ENCODE assay signal across 22 mouse cellular contexts in the genomic region with DNA sequence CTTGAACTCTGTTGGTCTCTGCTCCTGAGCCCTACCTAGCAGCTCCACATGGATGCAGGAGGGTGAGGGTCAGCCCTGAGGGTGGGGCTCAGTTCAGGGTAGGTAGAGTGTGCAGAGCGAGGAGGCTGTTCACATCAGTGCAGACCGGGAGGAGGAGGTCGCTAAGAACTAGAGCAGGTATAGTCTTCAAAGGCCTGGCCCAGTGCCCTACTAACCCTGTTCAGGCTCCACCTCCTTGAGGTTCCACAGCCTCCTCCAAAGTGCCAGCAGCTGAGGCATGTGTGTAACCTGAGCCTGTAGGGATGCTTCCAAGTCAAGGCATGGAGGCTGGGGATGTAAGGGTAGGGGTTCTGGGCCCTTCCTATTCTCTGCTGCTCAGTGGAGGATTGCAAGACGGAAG. TPM values are rescaled to one million over a fixed set of nuclear protein-coding genes. Genes with fewer than 3 reads are reported as not detected.
DNase-seq lines count a peak whose midpoint lies in the region; ATAC-seq and TF ChIP-seq lines count a peak whose summit lies in the region.
"Had no signal": no experiment of that assay in that cellular context is flagged by ENCODE, and none has a peak within 500 bp of the region (broad histone marks: within the 10 kb centered on the region; RNA-seq: fewer than 3 reads in every experiment).

No protein-coding gene starts in this region.

- WGBS in kidney, embryonic 16.5 days, result 42% methylated on average over 4 of the region's 4 CpGs
- 93% methylated on average over 4 of the region's 4 CpGs for WGBS in thymus, adult 2 months
- WGBS in limb, embryonic 11.5 days, result 40% methylated on average over 4 of the region's 4 CpGs

- peaks cover 9% of the 10 kb centered on the region for H3K9me3 ChIP-seq in kidney, embryonic 16.5 days (ENCODE audit: low read length)
- H3K9me3 ChIP-seq in limb, embryonic 11.5 days (ENCODE audit: control insufficient read depth, low read length), result peaks cover 5% of the 10 kb centered on the region; the same call in 1 of the 2 replicates
- H3K9me3 ChIP-seq: hindbrain, embryonic 15.5 days; neural tube, embryonic 15.5 days had no signal

- no peak for TF ChIP-seq CTCF in thymus, adult 2 months (IDR thresholded peaks at IDR 0.05; ENCODE audit: borderline replicate concordance, control insufficient read depth, extremely low read depth, insufficient read depth, low read length, poor library complexity)

- TF ChIP-seq POLR2A in thymus, adult 2 months (IDR thresholded peaks at IDR 0.05; ENCODE audit: control insufficient read depth, extremely low read depth, insufficient read depth, low read length, poor library complexity), result no peak

- no peak overlapping the region for H3K4me3 ChIP-seq in kidney, embryonic 16.5 days (ENCODE audit: low read length)
- no peak overlapping the region for H3K4me3 ChIP-seq in thymus, adult 2 months (ENCODE audit: control insufficient read depth, insufficient read depth, low read length)
- no peak overlapping the region for H3K4me3 ChIP-seq in limb, embryonic 11.5 days (ENCODE audit: low read depth, low read length)
- H3K4me3 ChIP-seq: forebrain, embryonic 13.5 days; heart, embryonic 13.5 days; hindbrain, embryonic 15.5 days; neural tube, embryonic 15.5 days had no signal

- H3K27me3 ChIP-seq in kidney, embryonic 16.5 days (ENCODE audit: insufficient read depth, low read length), result no peaks in the 10 kb centered on the region
- H3K27me3 ChIP-seq in thymus, adult 2 months (ENCODE audit: control insufficient read depth, insufficient read depth, low read length), result no peaks in the 10 kb centered on the region
- no peaks in the 10 kb centered on the region for H3K27me3 ChIP-seq in limb, embryonic 11.5 days (ENCODE audit: control insufficient read depth, insufficient read depth, low read length)
- H3K27me3 ChIP-seq: forebrain, embryonic 13.5 days; heart, embryonic 13.5 days; hindbrain, embryonic 15.5 days; neural tube, embryonic 15.5 days; Patski had no signal

- H3K27ac ChIP-seq in kidney, embryonic 16.5 days (ENCODE audit: low read length), result peak overlapping the region; percentile 96
- H3K27ac ChIP-seq in thymus, adult 2 months (ENCODE audit: control insufficient read depth, insufficient read depth, low read length), result no peak overlapping the region
- H3K27ac ChIP-seq in limb, embryonic 11.5 days (replicated peaks; ENCODE audit: low read depth, low read length), result no peak overlapping the region
- H3K27ac ChIP-seq: forebrain, embryonic 13.5 days; heart, embryonic 13.5 days; hindbrain, embryonic 15.5 days; neural tube, embryonic 15.5 days had no signal

- peaks cover 48% of the 10 kb centered on the region for H3K4me1 ChIP-seq in kidney, embryonic 16.5 days (ENCODE audit: insufficient read depth, low read length)
- H3K4me1 ChIP-seq in thymus, adult 2 months (replicated peaks; ENCODE audit: control insufficient read depth, insufficient read depth, low read length), result no peaks in the 10 kb centered on the region
- H3K4me1 ChIP-seq in limb, embryonic 11.5 days (ENCODE audit: control insufficient read depth, insufficient read depth, low read length), result peaks cover 27% of the 10 kb centered on the region
- H3K4me1 ChIP-seq: forebrain, embryonic 13.5 days; hindbrain, embryonic 15.5 days had no signal

- peaks cover 13% of the 10 kb centered on the region for H3K36me3 ChIP-seq in kidney, embryonic 16.5 days (ENCODE audit: insufficient read depth, low read length)
- H3K36me3 ChIP-seq in thymus, adult 2 months (ENCODE audit: control insufficient read depth, insufficient read depth, low read length), result no peaks in the 10 kb centered on the region
- H3K36me3 ChIP-seq in limb, embryonic 11.5 days (ENCODE audit: control insufficient read depth, insufficient read depth, low read length), result 0 out of 2 replicates have a peak, but pooled peaks cover 2% of the 10 kb centered on the region
- H3K36me3 ChIP-seq: hindbrain, embryonic 15.5 days had no signal

- H3K9ac ChIP-seq in kidney, embryonic 16.5 days (replicated peaks; ENCODE audit: low read length), result no peak overlapping the region
- no peak overlapping the region for H3K9ac ChIP-seq in limb, embryonic 11.5 days (ENCODE audit: low read length)
- H3K9ac ChIP-seq: forebrain, embryonic 13.5 days; heart, embryonic 13.5 days; hindbrain, embryonic 15.5 days; neural tube, embryonic 15.5 days had no signal

- intact Hi-C loops in gastrocnemius, postnatal 36 days (cut with DNase I), result no loop called here

- peak; percentile 59 for ATAC-seq in kidney, embryonic 16.5 days (ENCODE audit: low FRiP score, low TSS enrichment)
- peak; percentile 65; the same call in 1 of the 2 replicates for ATAC-seq in limb, embryonic 11.5 days (ENCODE audit: insufficient number of reproducible peaks, low FRiP score, low TSS enrichment, low read depth)
- ATAC-seq: activated CD4-positive, CD25-positive, alpha-beta regulatory T cell, adult 4 months; forebrain, embryonic 13.5 days; Patski had no signal

- no peak overlapping the region for H3K4me2 ChIP-seq in kidney, embryonic 16.5 days (replicated peaks; ENCODE audit: low read depth, low read length)
- H3K4me2 ChIP-seq in limb, embryonic 11.5 days (ENCODE audit: low read depth, severe bottlenecking), result no peak overlapping the region
- H3K4me2 ChIP-seq: forebrain, embryonic 13.5 days; heart, embryonic 13.5 days; hindbrain, embryonic 15.5 days; neural tube, embryonic 15.5 days had no signal

- DNase-seq in kidney, adult 8-10 months, result no peak
- DNase-seq in thymus, postnatal 14 days, result peak; percentile 13
- no peak for DNase-seq in thymus, adult 2 months
- DNase-seq in limb, embryonic 11.5 days (ENCODE audit: low spot score), result peak; percentile 60
- no peak for DNase-seq in adrenal gland, adult 18-20 months (ENCODE audit: low spot score in 2 of 2)
- DNase-seq in gastrocnemius, postnatal 36 days, result no peak
- DNase-seq: adrenal gland, postnatal 36 days; cerebellum, adult 2 months; heart, postnatal 36 days; kidney, adult 11 months; liver; lung, adult 18-20 months; right cerebral cortex, postnatal 25 days; thymus, adult 18-20 months had no signal

RNA-seq across cellular contexts. Expression of a gene that starts 23.5 kb away (rescaled TPM):
- polyA plus RNA-seq in kidney, embryonic 16.5 days (2015; fragmentation: Nextera tagmentation; extraction: Ambion mirVana), result 66.5 and 66.9 TPM in 2 replicates
- polyA plus RNA-seq in thymus, adult 2 months (2012; rRNA removed), result 3.0 and 3.4 TPM in 2 replicates
- 47.6 and 52.8 TPM in 2 replicates for polyA plus RNA-seq in limb, embryonic 11.5 days (2014; fragmentation: Nextera tagmentation; extraction: Ambion mirVana)
- 10 to 100 TPM; 29.0 to 33.1 TPM for total RNA-seq in adrenal gland, adult 18-20 months (2021)
- 1 to 10 TPM; 1.7 to 1.8 TPM for total RNA-seq in gastrocnemius, postnatal 36 days (2021)
- total RNA-seq: megakaryocyte-erythroid progenitor cell, adult 5-6 weeks had no signal
- polyA plus RNA-seq: activated CD4-positive, CD25-positive, alpha-beta regulatory T cell, adult 4 months had no signal

Comparison
In these comparisons a context has a peak if more than half of its experiments do, and no peak if none do; other contexts are left out.
1. DNase-seq: peak in thymus, postnatal 14 days (single experiment) and limb, embryonic 11.5 days (single experiment); none in kidney, adult 8-10 months (0 of 2), thymus, adult 2 months (single experiment), adrenal gland, adult 18-20 months (0 of 2) and gastrocnemius, postnatal 36 days (0 of 2).
2. RNA of a gene that starts 23.5 kb away (polyA plus RNA-seq): 66.5 to 66.9 TPM in kidney, embryonic 16.5 days and 47.6 to 52.8 TPM in limb, embryonic 11.5 days; 3.0 to 3.4 TPM in thymus, adult 2 months; every median in the first group is over 10 times any median in the second.